In genomic region chr9:57650130-57650785, GRCm38 (mm10) we compare ENCODE assay signal across 18 mouse cellular contexts. TPM values are rescaled to one million over a fixed set of nuclear protein-coding genes. Genes with fewer than 3 reads are reported as not detected.
DNase-seq lines count a peak whose midpoint lies in the region; ATAC-seq and TF ChIP-seq lines count a peak whose summit lies in the region.
"Had no signal": no experiment of that assay in that cellular context is flagged by ENCODE, and none has a peak within 500 bp of the region (broad histone marks: within the 10 kb centered on the region; RNA-seq: fewer than 3 reads in every experiment).

No protein-coding gene starts in this region.

- H3K4me1 ChIP-seq in heart, embryonic 13.5 days = peaks cover 10% of the 10 kb centered on the region; the same call in 1 of the 2 replicates
- peaks cover 37% of the 10 kb centered on the region for H3K4me1 ChIP-seq in midbrain, embryonic 12.5 days
- H3K4me1 ChIP-seq in midbrain, embryonic 16.5 days (ENCODE audit: control insufficient read depth, insufficient read depth, low read length) = no peaks in the 10 kb centered on the region; the same call in 1 of the 2 replicates
- H3K4me1 ChIP-seq in liver, embryonic 12.5 days = peaks cover 67% of the 10 kb centered on the region
- no peaks in the 10 kb centered on the region for H3K4me1 ChIP-seq in stomach, postnatal 0 days (replicated peaks; ENCODE audit: control insufficient read depth, insufficient read depth)

- DNase-seq in heart, postnatal 25 days (ENCODE audit: low spot score) = no peak
- no peak for DNase-seq in stomach, postnatal 0 days (ENCODE audit: low spot score)
- no peak for DNase-seq in right cerebral cortex, postnatal 10 days (ENCODE audit: low spot score in 2 of 2)
- no peak for DNase-seq in adrenal gland, adult 2 months
- DNase-seq: kidney, postnatal 36 days; lung, postnatal 14 days; right cerebral cortex, postnatal 25 days had no signal

- intact Hi-C loops in heart, postnatal 25 days (cut with DNase I) = no loop called here

- WGBS in heart, embryonic 13.5 days = 78% methylated on average over 6 of the region's 6 CpGs
- WGBS in midbrain, embryonic 12.5 days = 95% methylated on average over 6 of the region's 6 CpGs
- 93% methylated on average over 6 of the region's 6 CpGs for WGBS in midbrain, embryonic 16.5 days
- 58% methylated on average over 6 of the region's 6 CpGs for WGBS in liver, embryonic 12.5 days (ENCODE audit: insufficient replicate concordance)
- 86% methylated on average over 6 of the region's 6 CpGs for WGBS in stomach, postnatal 0 days

- H3K9me3 ChIP-seq in heart, embryonic 13.5 days = no peaks in the 10 kb centered on the region
- H3K9me3 ChIP-seq in midbrain, embryonic 12.5 days = no peaks in the 10 kb centered on the region
- H3K9me3 ChIP-seq in midbrain, embryonic 16.5 days (replicated peaks; ENCODE audit: control insufficient read depth, low read length, poor library complexity, severe bottlenecking) = no peaks in the 10 kb centered on the region
- no peaks in the 10 kb centered on the region for H3K9me3 ChIP-seq in liver, embryonic 12.5 days (replicated peaks)
- no peaks in the 10 kb centered on the region for H3K9me3 ChIP-seq in stomach, postnatal 0 days (ENCODE audit: control insufficient read depth, low read length)
- H3K9me3 ChIP-seq: neural tube, embryonic 12.5 days had no signal

- peaks cover 31% of the 10 kb centered on the region for H3K27me3 ChIP-seq in heart, embryonic 13.5 days (replicated peaks)
- peaks cover 15% of the 10 kb centered on the region for H3K27me3 ChIP-seq in midbrain, embryonic 12.5 days
- H3K27me3 ChIP-seq in midbrain, embryonic 16.5 days (ENCODE audit: control insufficient read depth, insufficient read depth, low read depth, low read length) = no peaks in the 10 kb centered on the region
- peaks cover 9% of the 10 kb centered on the region; the same call in 1 of the 2 replicates for H3K27me3 ChIP-seq in liver, embryonic 12.5 days (replicated peaks)
- no peaks in the 10 kb centered on the region for H3K27me3 ChIP-seq in stomach, postnatal 0 days (ENCODE audit: control insufficient read depth, insufficient read depth, low read length)
- H3K27me3 ChIP-seq: neural tube, embryonic 12.5 days had no signal

- H3K4me3 ChIP-seq in heart, embryonic 13.5 days = no peak overlapping the region
- H3K4me3 ChIP-seq in midbrain, embryonic 12.5 days = no peak overlapping the region
- H3K4me3 ChIP-seq in midbrain, embryonic 16.5 days (ENCODE audit: low read depth, low read length) = no peak overlapping the region
- no peak overlapping the region for H3K4me3 ChIP-seq in liver, embryonic 12.5 days
- H3K4me3 ChIP-seq in stomach, postnatal 0 days (ENCODE audit: low read depth, low read length) = no peak overlapping the region
- H3K4me3 ChIP-seq: neural tube, embryonic 12.5 days had no signal

- no peak overlapping the region for H3K27ac ChIP-seq in heart, embryonic 13.5 days (replicated peaks)
- H3K27ac ChIP-seq in midbrain, embryonic 12.5 days (replicated peaks) = 0 out of 2 replicates have a peak overlapping the region, but pooled peaks have one; percentile 2
- no peak overlapping the region for H3K27ac ChIP-seq in midbrain, embryonic 16.5 days (ENCODE audit: low read length)
- peak overlapping the region; percentile 73 for H3K27ac ChIP-seq in liver, embryonic 12.5 days
- 0 out of 2 replicates have a peak overlapping the region, but pooled peaks have one; percentile 35 for H3K27ac ChIP-seq in stomach, postnatal 0 days (replicated peaks)
- H3K27ac ChIP-seq: neural tube, embryonic 12.5 days had no signal

- H3K9ac ChIP-seq in heart, embryonic 13.5 days = 0 out of 2 replicates have a peak overlapping the region, but pooled peaks have one; percentile 33
- H3K9ac ChIP-seq in midbrain, embryonic 12.5 days (replicated peaks) = no peak overlapping the region
- H3K9ac ChIP-seq in midbrain, embryonic 16.5 days (ENCODE audit: low read depth, low read length) = no peak overlapping the region
- peak overlapping the region; percentile 29; the same call in 1 of the 2 replicates for H3K9ac ChIP-seq in liver, embryonic 12.5 days
- H3K9ac ChIP-seq in stomach, postnatal 0 days (ENCODE audit: low read length) = no peak overlapping the region
- H3K9ac ChIP-seq: forebrain, postnatal 0 days; neural tube, embryonic 12.5 days had no signal

- H3K4me2 ChIP-seq in heart, embryonic 13.5 days = no peak overlapping the region
- H3K4me2 ChIP-seq in midbrain, embryonic 12.5 days (replicated peaks) = no peak overlapping the region
- H3K4me2 ChIP-seq in midbrain, embryonic 16.5 days (ENCODE audit: low read length) = no peak overlapping the region
- H3K4me2 ChIP-seq in liver, embryonic 12.5 days = no peak overlapping the region
- no peak overlapping the region for H3K4me2 ChIP-seq in stomach, postnatal 0 days (replicated peaks; ENCODE audit: low read depth)
- H3K4me2 ChIP-seq: neural tube, embryonic 12.5 days had no signal

- TF ChIP-seq CTCF in stomach, postnatal 0 days (IDR thresholded peaks at IDR 0.05; ENCODE audit: low read depth) = no peak

- H3K36me3 ChIP-seq in heart, embryonic 13.5 days = no peaks in the 10 kb centered on the region
- H3K36me3 ChIP-seq in midbrain, embryonic 12.5 days = no peaks in the 10 kb centered on the region
- H3K36me3 ChIP-seq in midbrain, embryonic 16.5 days (ENCODE audit: control insufficient read depth, insufficient read depth, low read length) = no peaks in the 10 kb centered on the region
- no peaks in the 10 kb centered on the region for H3K36me3 ChIP-seq in liver, embryonic 12.5 days
- H3K36me3 ChIP-seq in stomach, postnatal 0 days (ENCODE audit: control insufficient read depth, insufficient read depth, low read length) = no peaks in the 10 kb centered on the region
- H3K36me3 ChIP-seq: neural tube, embryonic 12.5 days had no signal

- no peak for ATAC-seq in heart, embryonic 13.5 days (ENCODE audit: extremely low read depth, insufficient number of reproducible peaks, low FRiP score, low TSS enrichment)
- no peak for ATAC-seq in midbrain, embryonic 12.5 days (ENCODE audit: low FRiP score, low read depth)
- no peak for ATAC-seq in midbrain, embryonic 16.5 days
- ATAC-seq in liver, embryonic 12.5 days = no peak
- ATAC-seq in stomach, postnatal 0 days (ENCODE audit: low FRiP score, low TSS enrichment) = no peak

- no peak for TF ChIP-seq EP300 in stomach, postnatal 0 days (optimal IDR thresholded peaks at IDR 0.05)

RNA-seq across cellular contexts. Expression of gene Csk, which starts 3.2 kb away (rescaled TPM):
- 16.3 and 17.2 TPM in 2 replicates for polyA plus RNA-seq in heart, embryonic 13.5 days (2015; fragmentation: Nextera tagmentation; extraction: Ambion mirVana)
- 10 to 100 TPM; 23.5 to 27.4 TPM for total RNA-seq in heart, postnatal 25 days (2021)
- polyA plus RNA-seq in midbrain, embryonic 12.5 days (2016; fragmentation: Nextera tagmentation; extraction: Ambion mirVana) = 35.3 and 40.0 TPM in 2 replicates
- polyA plus RNA-seq in midbrain, embryonic 16.5 days (2015; fragmentation: Nextera tagmentation; extraction: Ambion mirVana) = 38.2 and 39.2 TPM in 2 replicates
- polyA plus RNA-seq in liver, embryonic 12.5 days (2016; fragmentation: Nextera tagmentation; extraction: Ambion mirVana) = 27.0 and 27.8 TPM in 2 replicates
- 20.7 and 23.9 TPM in 2 replicates for polyA plus RNA-seq in stomach, postnatal 0 days (2015; fragmentation: Nextera tagmentation; extraction: Ambion mirVana)
- 10 to 100 TPM; 61.1 to 95.5 TPM for total RNA-seq in adrenal gland, adult 2 months (2021)
- polyA plus RNA-seq in adrenal gland, adult 2 months (2012; rRNA removed) = 75.0 and 80.2 TPM in 2 replicates

RNA-seq across cellular contexts. Expression of gene Lman1l, which starts 29.7 kb away (rescaled TPM):
- polyA plus RNA-seq in heart, embryonic 13.5 days (2015; fragmentation: Nextera tagmentation; extraction: Ambion mirVana) = not detected in 2 replicates
- not detected for total RNA-seq in heart, postnatal 25 days (2021)
- 0.10 TPM in 1 of 2 replicates, not detected in the other for polyA plus RNA-seq in midbrain, embryonic 12.5 days (2016; fragmentation: Nextera tagmentation; extraction: Ambion mirVana)
- polyA plus RNA-seq in midbrain, embryonic 16.5 days (2015; fragmentation: Nextera tagmentation; extraction: Ambion mirVana) = not detected in 2 replicates
- not detected in 2 replicates for polyA plus RNA-seq in liver, embryonic 12.5 days (2016; fragmentation: Nextera tagmentation; extraction: Ambion mirVana)
- not detected in 2 replicates for polyA plus RNA-seq in stomach, postnatal 0 days (2015; fragmentation: Nextera tagmentation; extraction: Ambion mirVana)
- total RNA-seq in adrenal gland, adult 2 months (2021) = not detected
- polyA plus RNA-seq in adrenal gland, adult 2 months (2012; rRNA removed) = not detected in 2 replicates
- total RNA-seq: adrenal gland, postnatal 14 days; forebrain, postnatal 0 days; granulocyte monocyte progenitor cell, adult 5-6 weeks; left cerebral cortex, postnatal 10 days had no signal
- polyA plus RNA-seq: embryonic facial prominence, embryonic 11.5 days; forebrain, postnatal 0 days; neural tube, embryonic 12.5 days had no signal

RNA-seq across cellular contexts. Expression of gene Cyp1a2, which starts 33.2 kb away (rescaled TPM):
- polyA plus RNA-seq in heart, embryonic 13.5 days (2015; fragmentation: Nextera tagmentation; extraction: Ambion mirVana) = not detected in 2 replicates
- not detected for total RNA-seq in heart, postnatal 25 days (2021)
- not detected in 2 replicates for polyA plus RNA-seq in midbrain, embryonic 12.5 days (2016; fragmentation: Nextera tagmentation; extraction: Ambion mirVana)
- not detected in 2 replicates for polyA plus RNA-seq in midbrain, embryonic 16.5 days (2015; fragmentation: Nextera tagmentation; extraction: Ambion mirVana)
- polyA plus RNA-seq in liver, embryonic 12.5 days (2016; fragmentation: Nextera tagmentation; extraction: Ambion mirVana) = not detected in 2 replicates
- polyA plus RNA-seq in stomach, postnatal 0 days (2015; fragmentation: Nextera tagmentation; extraction: Ambion mirVana) = not detected in 2 replicates
- total RNA-seq in adrenal gland, adult 2 months (2021) = 1 to 10 TPM in 1 of 2 experiments, not detected in 1; 1.6 TPM
- polyA plus RNA-seq in adrenal gland, adult 2 months (2012; rRNA removed) = 0.24 TPM in 1 of 2 replicates, not detected in the other
- total RNA-seq: forebrain, postnatal 0 days; granulocyte monocyte progenitor cell, adult 5-6 weeks; left cerebral cortex, postnatal 10 days had no signal
- polyA plus RNA-seq: C2C12; embryonic facial prominence, embryonic 11.5 days; forebrain, postnatal 0 days; neural tube, embryonic 12.5 days had no signal

RNA-seq across cellular contexts. Expression of gene Cyp1a1, which starts 37.5 kb away (rescaled TPM):
- polyA plus RNA-seq in heart, embryonic 13.5 days (2015; fragmentation: Nextera tagmentation; extraction: Ambion mirVana) = not detected in 2 replicates
- total RNA-seq in heart, postnatal 25 days (2021) = under 1 TPM in 1 of 2 experiments, not detected in 1; 0.08 TPM
- not detected in 2 replicates for polyA plus RNA-seq in midbrain, embryonic 12.5 days (2016; fragmentation: Nextera tagmentation; extraction: Ambion mirVana)
- polyA plus RNA-seq in midbrain, embryonic 16.5 days (2015; fragmentation: Nextera tagmentation; extraction: Ambion mirVana) = 0.06 and 0.12 TPM in 2 replicates
- 0.16 and 0.19 TPM in 2 replicates for polyA plus RNA-seq in liver, embryonic 12.5 days (2016; fragmentation: Nextera tagmentation; extraction: Ambion mirVana)
- polyA plus RNA-seq in stomach, postnatal 0 days (2015; fragmentation: Nextera tagmentation; extraction: Ambion mirVana) = 0.07 and 0.11 TPM in 2 replicates
- total RNA-seq in adrenal gland, adult 2 months (2021) = under 1 TPM; 0.28 to 0.61 TPM
- polyA plus RNA-seq in adrenal gland, adult 2 months (2012; rRNA removed) = 0.07 and 0.18 TPM in 2 replicates
- total RNA-seq: granulocyte monocyte progenitor cell, adult 5-6 weeks had no signal
- polyA plus RNA-seq: embryonic facial prominence, embryonic 11.5 days; neural tube, embryonic 12.5 days had no signal

RNA-seq across cellular contexts. Expression of gene Cplx3, which starts 44.2 kb away (rescaled TPM):
- not detected in 2 replicates for polyA plus RNA-seq in heart, embryonic 13.5 days (2015; fragmentation: Nextera tagmentation; extraction: Ambion mirVana)
- not detected for total RNA-seq in heart, postnatal 25 days (2021)
- polyA plus RNA-seq in midbrain, embryonic 12.5 days (2016; fragmentation: Nextera tagmentation; extraction: Ambion mirVana) = 3.7 and 4.8 TPM in 2 replicates
- 0.46 and 1.3 TPM in 2 replicates for polyA plus RNA-seq in midbrain, embryonic 16.5 days (2015; fragmentation: Nextera tagmentation; extraction: Ambion mirVana)
- not detected in 2 replicates for polyA plus RNA-seq in liver, embryonic 12.5 days (2016; fragmentation: Nextera tagmentation; extraction: Ambion mirVana)
- not detected in 2 replicates for polyA plus RNA-seq in stomach, postnatal 0 days (2015; fragmentation: Nextera tagmentation; extraction: Ambion mirVana)
- not detected for total RNA-seq in adrenal gland, adult 2 months (2021)
- not detected in 2 replicates for polyA plus RNA-seq in adrenal gland, adult 2 months (2012; rRNA removed)
- total RNA-seq: adrenal gland, postnatal 14 days; granulocyte monocyte progenitor cell, adult 5-6 weeks had no signal
- polyA plus RNA-seq: neural tube, embryonic 12.5 days had no signal

Comparison
In these comparisons a context has a peak if more than half of its experiments do, and no peak if none do; other contexts are left out.
1. H3K27ac ChIP-seq: peak in midbrain, embryonic 12.5 days (single experiment), liver, embryonic 12.5 days (single experiment) and stomach, postnatal 0 days (single experiment); none in heart, embryonic 13.5 days (single experiment) and midbrain, embryonic 16.5 days (single experiment).
2. H3K9ac ChIP-seq: peak in heart, embryonic 13.5 days (single experiment) and liver, embryonic 12.5 days (single experiment); none in midbrain, embryonic 12.5 days (single experiment), midbrain, embryonic 16.5 days (single experiment) and stomach, postnatal 0 days (single experiment).